Mouse (Mus musculus): ENCODE results near the gene Tatdn3. TPM values are rescaled to one million over a fixed set of nuclear protein-coding genes. Genes with fewer than 3 reads are reported as not detected.

Tatdn3 gene
- polyA plus RNA-seq, 1 experiment from 2014 or later = 12.4 TPM

GRCm38 (mm10) chr1:191023140-191023539 is 39.6 kb downstream of the Tatdn3 start:
- Histone ChIP-seq H3K9ac (ENCODE audit: low read length) (no peak overlapping the region), H3K36me3 (ENCODE audit: control insufficient read depth, insufficient read depth, low read length) (no peaks in the 10 kb centered on the region), H3K27ac (replicated peaks; ENCODE audit: low read depth, low read length) (no peak overlapping the region), H3K4me3 (ENCODE audit: low read depth, low read length) (no peak overlapping the region), H3K9me3 (ENCODE audit: control insufficient read depth, low read length) (no peaks in the 10 kb centered on the region), H3K27me3 (ENCODE audit: control insufficient read depth, insufficient read depth, low read length) (no peaks in the 10 kb centered on the region), H3K4me2 (ENCODE audit: low read depth, severe bottlenecking) (no peak overlapping the region), H3K4me1 (ENCODE audit: control insufficient read depth, insufficient read depth, low read length) (0 out of 2 replicates have a peak, but pooled peaks cover 5% of the 10 kb centered on the region)
- 81% methylated on average over 2 of the region's 2 CpGs for WGBS
- ATAC-seq (ENCODE audit: insufficient number of reproducible peaks, low FRiP score, low TSS enrichment, low read depth) = no peak
- DNase-seq (ENCODE audit: low spot score) = no peak

DNA sequence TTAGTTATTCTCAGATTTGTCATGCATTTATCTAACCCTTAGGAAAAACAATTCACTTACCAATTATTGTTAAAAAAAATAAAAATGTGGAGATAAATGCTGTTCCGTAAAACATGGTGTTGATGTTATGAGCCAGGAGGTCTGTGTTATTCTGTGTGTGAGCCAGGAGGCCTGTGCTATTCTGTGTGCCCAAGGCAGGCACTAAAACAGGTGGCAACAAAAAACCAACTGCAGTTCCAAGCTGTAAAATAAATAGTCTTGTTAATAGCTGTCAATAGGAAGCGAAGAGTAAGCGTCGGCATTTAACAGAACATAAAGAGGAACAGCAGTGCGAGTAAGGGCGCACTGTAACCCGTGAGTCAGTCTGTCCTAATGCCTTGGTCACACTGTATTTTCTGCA is 41.7 kb downstream of the Tatdn3 start:
- Histone ChIP-seq H3K9me3 (ENCODE audit: control insufficient read depth, low read length) (no peaks in the 10 kb centered on the region), H3K36me3 (ENCODE audit: control insufficient read depth, insufficient read depth, low read length) (no peaks in the 10 kb centered on the region), H3K4me1 (ENCODE audit: control insufficient read depth, insufficient read depth, low read length) (no peaks in the 10 kb centered on the region), H3K27me3 (ENCODE audit: control insufficient read depth, insufficient read depth, low read length) (no peaks in the 10 kb centered on the region), H3K4me3 (ENCODE audit: low read depth, low read length) (no peak overlapping the region), H3K9ac (ENCODE audit: low read length) (no peak overlapping the region), H3K4me2 (ENCODE audit: low read depth, severe bottlenecking) (no peak overlapping the region), H3K27ac (replicated peaks; ENCODE audit: low read depth, low read length) (no peak overlapping the region)
- DNase-seq (ENCODE audit: low spot score) = no peak
- no peak for ATAC-seq (ENCODE audit: insufficient number of reproducible peaks, low FRiP score, low TSS enrichment, low read depth)
- WGBS = 76% methylated on average over 7 of the region's 7 CpGs

DNA sequence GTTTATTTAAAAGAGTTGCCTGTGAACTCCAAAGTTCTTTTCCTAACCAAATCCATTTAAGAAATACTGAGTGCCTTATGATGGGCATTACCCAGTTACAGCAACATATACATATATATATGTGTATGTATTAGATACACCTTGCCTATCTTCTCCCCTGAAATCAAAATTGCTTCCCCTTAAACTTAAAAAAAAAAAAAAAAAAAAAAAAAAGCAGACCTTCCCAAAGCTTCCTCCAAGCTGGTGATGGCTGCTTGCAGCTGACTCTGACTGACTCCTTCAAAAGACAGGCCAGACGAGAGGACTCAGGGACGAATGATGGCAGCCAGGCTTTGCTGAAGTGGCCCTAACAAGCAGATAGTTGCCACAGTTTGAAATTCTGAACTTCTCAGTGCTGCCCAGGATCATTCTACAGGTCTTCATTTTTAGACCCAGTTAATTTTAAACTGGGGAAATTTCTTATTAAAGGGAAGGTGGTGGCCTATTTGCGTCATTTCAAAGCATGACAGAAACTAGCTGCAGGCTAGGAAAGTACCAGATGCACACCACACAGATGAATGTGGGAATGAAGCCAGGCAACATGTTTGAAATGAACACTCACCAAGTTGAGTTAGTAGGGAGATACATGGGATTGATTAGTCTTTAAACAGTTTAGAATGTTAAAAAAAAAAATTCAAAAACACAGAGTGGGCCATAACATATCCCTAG is 42.4 kb downstream of the Tatdn3 start:
- 82% methylated on average over 3 of the region's 3 CpGs for WGBS
- H3K4me3 ChIP-seq (ENCODE audit: low read depth, low read length) = no peak overlapping the region
- H3K27me3 ChIP-seq (ENCODE audit: control insufficient read depth, insufficient read depth, low read length) = no peaks in the 10 kb centered on the region
- H3K4me2 ChIP-seq (ENCODE audit: low read depth, severe bottlenecking) = no peak overlapping the region
- DNase-seq (ENCODE audit: low spot score) (no peak), ATAC-seq (ENCODE audit: insufficient number of reproducible peaks, low FRiP score, low TSS enrichment, low read depth) (no peak)
- no peak overlapping the region for H3K27ac ChIP-seq (replicated peaks; ENCODE audit: low read depth, low read length)
- no peaks in the 10 kb centered on the region for H3K36me3 ChIP-seq (ENCODE audit: control insufficient read depth, insufficient read depth, low read length)
- no peaks in the 10 kb centered on the region for H3K4me1 ChIP-seq (ENCODE audit: control insufficient read depth, insufficient read depth, low read length)
- no peaks in the 10 kb centered on the region for H3K9me3 ChIP-seq (ENCODE audit: control insufficient read depth, low read length)
- H3K9ac ChIP-seq (ENCODE audit: low read length) = no peak overlapping the region

DNA sequence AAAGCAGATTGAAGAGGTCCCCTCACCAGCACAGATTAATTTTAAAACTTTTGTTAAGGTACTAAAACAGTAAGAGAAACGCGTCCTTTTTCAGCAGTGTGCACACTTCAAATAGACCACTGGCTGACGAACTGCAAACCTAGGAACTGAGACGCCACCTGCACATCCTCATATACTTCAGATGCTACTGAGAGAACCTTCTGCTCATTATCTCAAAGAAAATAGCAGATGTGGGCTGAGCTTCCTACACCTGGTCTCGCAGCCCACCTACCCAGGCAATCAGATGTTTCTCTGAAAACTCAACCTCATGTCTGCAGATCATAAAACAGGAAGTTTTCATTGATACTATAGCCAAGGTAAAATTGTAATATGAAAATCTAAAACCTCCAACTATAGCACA is 42.9 kb downstream of the Tatdn3 start:
- ATAC-seq (ENCODE audit: insufficient number of reproducible peaks, low FRiP score, low TSS enrichment, low read depth) (no peak), DNase-seq (ENCODE audit: low spot score) (no peak)
- H3K27me3 ChIP-seq (ENCODE audit: control insufficient read depth, insufficient read depth, low read length) = no peaks in the 10 kb centered on the region
- no peaks in the 10 kb centered on the region for H3K4me1 ChIP-seq (ENCODE audit: control insufficient read depth, insufficient read depth, low read length)
- H3K36me3 ChIP-seq (ENCODE audit: control insufficient read depth, insufficient read depth, low read length) = no peaks in the 10 kb centered on the region
- H3K27ac ChIP-seq (replicated peaks; ENCODE audit: low read depth, low read length) = no peak overlapping the region
- no peak overlapping the region for H3K4me2 ChIP-seq (ENCODE audit: low read depth, severe bottlenecking)
- no peak overlapping the region for H3K4me3 ChIP-seq (ENCODE audit: low read depth, low read length)
- no peak overlapping the region for H3K9ac ChIP-seq (ENCODE audit: low read length)
- WGBS = 90% methylated on average over 5 of the region's 5 CpGs
- no peaks in the 10 kb centered on the region for H3K9me3 ChIP-seq (ENCODE audit: control insufficient read depth, low read length)

GRCm38 (mm10) chr1:191014271-191014670 is 48.5 kb downstream of the Tatdn3 start:
- Histone ChIP-seq H3K9ac (ENCODE audit: low read length) (no peak overlapping the region), H3K9me3 (ENCODE audit: control insufficient read depth, low read length) (no peaks in the 10 kb centered on the region), H3K4me3 (ENCODE audit: low read depth, low read length) (no peak overlapping the region), H3K27ac (replicated peaks; ENCODE audit: low read depth, low read length) (no peak overlapping the region), H3K27me3 (ENCODE audit: control insufficient read depth, insufficient read depth, low read length) (no peaks in the 10 kb centered on the region), H3K4me1 (ENCODE audit: control insufficient read depth, insufficient read depth, low read length) (no peaks in the 10 kb centered on the region), H3K4me2 (ENCODE audit: low read depth, severe bottlenecking) (no peak overlapping the region), H3K36me3 (ENCODE audit: control insufficient read depth, insufficient read depth, low read length) (peaks cover 2% of the 10 kb centered on the region; the same call in 1 of the 2 replicates)
- WGBS = 95% methylated on average over 3 of the region's 3 CpGs
- ATAC-seq (ENCODE audit: insufficient number of reproducible peaks, low FRiP score, low TSS enrichment, low read depth) (no peak), DNase-seq (ENCODE audit: low spot score) (no peak)

- Histone ChIP-seq H3K4me2 (ENCODE audit: low read depth, severe bottlenecking) (no peak overlapping the region), H3K9me3 (ENCODE audit: control insufficient read depth, low read length) (no peaks in the 10 kb centered on the region), H3K27me3 (ENCODE audit: control insufficient read depth, insufficient read depth, low read length) (no peaks in the 10 kb centered on the region), H3K9ac (ENCODE audit: low read length) (no peak overlapping the region), H3K27ac (replicated peaks; ENCODE audit: low read depth, low read length) (no peak overlapping the region), H3K4me3 (ENCODE audit: low read depth, low read length) (no peak overlapping the region), H3K4me1 (ENCODE audit: control insufficient read depth, insufficient read depth, low read length) (no peaks in the 10 kb centered on the region), H3K36me3 (ENCODE audit: control insufficient read depth, insufficient read depth, low read length) (peaks cover 7% of the 10 kb centered on the region; the same call in 1 of the 2 replicates)
- ATAC-seq (ENCODE audit: insufficient number of reproducible peaks, low FRiP score, low TSS enrichment, low read depth) (no peak), DNase-seq (ENCODE audit: low spot score) (no peak)
- 97% methylated on average over 5 of the region's 5 CpGs for WGBS
These were observed 54.0 kb downstream of the Tatdn3 start for GRCm38 (mm10) chr1:191008707-191009106.

GRCm38 (mm10) chr1:191002201-191002600 is 60.5 kb downstream of the Tatdn3 start:
- 0 out of 2 replicates have a peak, but pooled peaks cover 2% of the 10 kb centered on the region for H3K36me3 ChIP-seq (ENCODE audit: control insufficient read depth, insufficient read depth, low read length)
- H3K9me3 ChIP-seq (ENCODE audit: control insufficient read depth, low read length) = no peaks in the 10 kb centered on the region
- no peaks in the 10 kb centered on the region for H3K27me3 ChIP-seq (ENCODE audit: control insufficient read depth, insufficient read depth, low read length)
- DNase-seq (ENCODE audit: low spot score) (peak; percentile 42), ATAC-seq (ENCODE audit: insufficient number of reproducible peaks, low FRiP score, low TSS enrichment, low read depth) (no peak)
- no peaks in the 10 kb centered on the region for H3K4me1 ChIP-seq (ENCODE audit: control insufficient read depth, insufficient read depth, low read length)
- no peak overlapping the region for H3K4me3 ChIP-seq (ENCODE audit: low read depth, low read length)
- no peak overlapping the region for H3K9ac ChIP-seq (ENCODE audit: low read length)
- no peak overlapping the region for H3K4me2 ChIP-seq (ENCODE audit: low read depth, severe bottlenecking)
- no peak overlapping the region for H3K27ac ChIP-seq (replicated peaks; ENCODE audit: low read depth, low read length)
- WGBS = 64% methylated on average over 6 of the region's 6 CpGs

- H3K9me3 ChIP-seq (ENCODE audit: control insufficient read depth, low read length) = no peaks in the 10 kb centered on the region
- no peak overlapping the region for H3K4me3 ChIP-seq (ENCODE audit: low read depth, low read length)
- H3K27me3 ChIP-seq (ENCODE audit: control insufficient read depth, insufficient read depth, low read length) = no peaks in the 10 kb centered on the region
- H3K9ac ChIP-seq (ENCODE audit: low read length) = no peak overlapping the region
- no peak overlapping the region for H3K4me2 ChIP-seq (ENCODE audit: low read depth, severe bottlenecking)
- DNase-seq (ENCODE audit: low spot score) (no peak), ATAC-seq (ENCODE audit: insufficient number of reproducible peaks, low FRiP score, low TSS enrichment, low read depth) (no peak)
- H3K27ac ChIP-seq (replicated peaks; ENCODE audit: low read depth, low read length) = no peak overlapping the region
- H3K4me1 ChIP-seq (ENCODE audit: control insufficient read depth, insufficient read depth, low read length) = no peaks in the 10 kb centered on the region
- WGBS = 85% methylated on average over 3 of the region's 3 CpGs
- H3K36me3 ChIP-seq (ENCODE audit: control insufficient read depth, insufficient read depth, low read length) = 0 out of 2 replicates have a peak, but pooled peaks cover 2% of the 10 kb centered on the region
These were observed 62.0 kb downstream of the Tatdn3 start for GRCm38 (mm10) chr1:191000686-191001085.

GRCm38 (mm10) chr1:190998027-190998426 is 64.7 kb downstream of the Tatdn3 start:
- 87% methylated on average over 1 of the region's 1 CpGs for WGBS
- Histone ChIP-seq H3K27me3 (ENCODE audit: control insufficient read depth, insufficient read depth, low read length) (no peaks in the 10 kb centered on the region), H3K36me3 (ENCODE audit: control insufficient read depth, insufficient read depth, low read length) (no peaks in the 10 kb centered on the region), H3K9ac (ENCODE audit: low read length) (no peak overlapping the region), H3K9me3 (ENCODE audit: control insufficient read depth, low read length) (no peaks in the 10 kb centered on the region), H3K4me3 (ENCODE audit: low read depth, low read length) (no peak overlapping the region), H3K27ac (replicated peaks; ENCODE audit: low read depth, low read length) (no peak overlapping the region), H3K4me2 (ENCODE audit: low read depth, severe bottlenecking) (no peak overlapping the region), H3K4me1 (ENCODE audit: control insufficient read depth, insufficient read depth, low read length) (no peaks in the 10 kb centered on the region)
- no peak for DNase-seq (ENCODE audit: low spot score)
- no peak for ATAC-seq (ENCODE audit: insufficient number of reproducible peaks, low FRiP score, low TSS enrichment, low read depth)

Data from limb, embryonic 11.5 days (tissue).